Mouse (Mus musculus) heart, postnatal 36 days (tissue): Measurements from ENCODE around the gene Ogn. TPM values are rescaled to one million over a fixed set of nuclear protein-coding genes. Genes with fewer than 3 reads are reported as not detected.
A peak's percentile ranks its signal among the peaks of the same experiment; 100 is the strongest.
"Not testable (repeated sequence)": the region's sequence is repeated elsewhere in the genome, so short reads cannot be mapped to it uniquely, and the experiment has no call there.

Experiments used
- DNase-seq, 2 experiments: peaks; one replicate each; pipeline ENCODE4 v3.0.0; 2021 to 2022
- intact Hi-C: fragments of 180-260 bp; cut with DNase I; formaldehyde crosslinking; loops from one replicate; pipeline ENCODE4 v1.15.1; 2025
- total RNA-seq, 2 experiments: library from RNA; stranded (reverse); gene quantifications; 2 replicates each; pipeline ENCODE4 v1.2.3; 2021

Ogn gene
- total RNA-seq: 10 to 100 TPM; 78.1 to 94.6 TPM

- intact Hi-C loops: no loop called here
- peak; percentile 18 to 50 for DNase-seq
Measured at GRCm38 (mm10) chr13:49607714-49608113, at the start of gene Ogn. TSS of gene Ogn (plus strand) at chr13:49608046.

DNA sequence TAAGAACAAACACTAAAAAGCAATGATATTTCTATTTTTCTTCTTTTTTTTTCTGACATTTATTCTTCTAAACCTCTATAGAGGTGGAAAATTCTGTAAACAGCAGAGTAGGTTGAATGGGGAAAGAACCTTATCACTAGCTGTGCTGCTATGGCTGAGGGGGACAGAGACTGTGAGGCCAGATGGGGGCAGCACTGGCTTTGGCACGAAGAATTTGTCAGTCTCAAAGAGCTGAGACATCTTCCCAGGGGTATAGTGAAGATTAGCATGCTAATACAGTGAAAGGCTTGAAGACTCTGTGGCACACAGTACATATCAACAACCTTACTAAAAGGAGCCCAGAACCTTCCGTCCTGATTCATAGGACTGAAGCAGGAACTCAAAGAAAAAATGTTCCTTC is 48.7 kb upstream of the Ogn start:
- DNase-seq: peak; percentile 47 to 50
- intact Hi-C loops: loop anchor here (5.0 kb wide), 1 partner anchor 107 kb away; no protein-coding TSS in a partner anchor

GRCm38 (mm10) chr13:49560886-49561285 is 47.0 kb upstream of the Ogn start:
- no peak for DNase-seq
- intact Hi-C loops: loop anchor here (2.0 kb wide), 1 partner anchor 84 kb away; no protein-coding TSS in a partner anchor

GRCm38 (mm10) chr13:49564347-49564746 is 43.5 kb upstream of the Ogn start:
- DNase-seq: no peak
- intact Hi-C loops: no loop called here

DNA sequence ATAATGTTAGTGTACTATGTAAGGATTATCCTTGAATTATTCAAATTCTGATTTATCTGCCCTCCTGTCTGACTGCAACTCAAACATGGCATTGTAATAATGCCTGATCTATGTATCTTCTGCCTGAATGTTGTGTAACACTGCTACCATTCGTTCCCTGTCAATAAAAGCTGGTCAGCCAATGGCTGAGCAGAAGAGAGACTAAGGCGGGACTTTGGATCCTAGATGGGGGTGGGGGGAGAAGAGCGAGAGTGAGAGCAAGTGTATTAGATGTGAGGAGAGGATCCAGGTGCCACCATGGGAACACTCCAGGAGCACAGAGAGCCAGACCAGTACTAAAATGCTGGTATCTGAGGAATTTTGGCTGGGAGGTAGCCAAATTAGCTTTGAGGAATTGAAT is 37.5 kb upstream of the Ogn start:
- no peak for DNase-seq
- intact Hi-C loops: no loop called here

GRCm38 (mm10) chr13:49571418-49571817 is 36.4 kb upstream of the Ogn start:
- DNase-seq: no peak
- intact Hi-C loops: no loop called here

GRCm38 (mm10) chr13:49581541-49582530 is 26.0 kb upstream of the Ogn start, which contains the start of gene Omd:
TSS of gene Omd (plus strand) at chr13:49582462.
- no peak for DNase-seq
- intact Hi-C loops: loop anchor here (5.0 kb wide), 1 partner anchor 60 kb away; no protein-coding TSS in a partner anchor

DNA sequence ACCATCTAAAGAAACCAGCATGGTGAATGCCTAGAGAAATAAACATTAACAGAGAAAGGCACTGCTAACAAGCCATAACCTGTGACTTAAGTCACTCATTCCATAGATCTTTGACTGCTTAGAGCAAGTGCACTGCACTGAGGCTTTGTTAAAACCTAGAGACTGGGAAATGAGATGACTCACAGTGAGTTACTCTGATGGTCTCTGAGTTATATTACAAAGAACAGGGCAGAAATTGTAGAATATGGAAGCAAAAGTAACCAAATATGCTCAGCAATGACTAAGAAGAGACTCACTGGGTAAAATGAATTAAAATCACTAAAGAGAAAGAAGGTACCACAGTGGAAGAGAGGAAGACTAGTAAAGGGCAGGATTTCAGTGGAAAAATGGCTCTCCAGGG is 24.0 kb upstream of the Ogn start:
- DNase-seq: no peak
- intact Hi-C loops: loop anchor here (5.0 kb wide), 1 partner anchor 58 kb away; no protein-coding TSS in a partner anchor

- intact Hi-C loops: loop anchor here (5.0 kb wide), 1 partner anchor 58 kb away; no protein-coding TSS in a partner anchor
- DNase-seq: peak in 1 of 2 experiments; percentile 27
Measured at GRCm38 (mm10) chr13:49584307-49585005, 23.4 kb upstream of the Ogn start.

- DNase-seq: no peak
- intact Hi-C loops: no loop called here
Measured at GRCm38 (mm10) chr13:49586062-49586461, 21.8 kb upstream of the Ogn start.

GRCm38 (mm10) chr13:49602541-49602940 is 5.3 kb upstream of the Ogn start:
- intact Hi-C loops, DNase-seq: not testable (repeated sequence)

DNA sequence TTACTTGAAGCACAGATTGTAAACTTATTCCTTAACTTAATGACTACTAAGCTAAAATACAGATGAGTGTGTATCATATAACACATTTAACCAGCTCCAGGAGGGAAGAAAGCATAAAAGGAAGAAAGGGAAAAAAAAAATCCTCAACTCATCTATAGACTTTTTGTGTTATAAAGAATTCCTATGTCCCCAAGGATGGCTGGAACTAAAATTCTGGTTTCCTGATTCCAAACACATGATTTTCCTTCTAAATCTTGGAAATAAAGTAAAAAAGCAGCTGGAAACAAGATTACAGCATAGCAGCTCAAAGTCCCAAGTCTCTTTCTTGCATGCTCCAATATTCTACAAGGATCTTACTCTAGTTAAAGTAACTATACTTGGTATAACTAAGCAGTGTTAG is 4.2 kb upstream of the Ogn start:
- DNase-seq: no peak
- intact Hi-C loops: no loop called here

- intact Hi-C loops: no loop called here
- peak in 1 of 2 experiments; percentile 31 for DNase-seq
Measured at GRCm38 (mm10) chr13:49608589-49609322, 910 bp downstream of the Ogn start.

GRCm38 (mm10) chr13:49617021-49617420 is 9.2 kb downstream of the Ogn start:
- intact Hi-C loops: no loop called here
- no peak for DNase-seq

GRCm38 (mm10) chr13:49618365-49618764 is 10.5 kb downstream of the Ogn start:
- intact Hi-C loops: no loop called here
- no peak for DNase-seq

DNA sequence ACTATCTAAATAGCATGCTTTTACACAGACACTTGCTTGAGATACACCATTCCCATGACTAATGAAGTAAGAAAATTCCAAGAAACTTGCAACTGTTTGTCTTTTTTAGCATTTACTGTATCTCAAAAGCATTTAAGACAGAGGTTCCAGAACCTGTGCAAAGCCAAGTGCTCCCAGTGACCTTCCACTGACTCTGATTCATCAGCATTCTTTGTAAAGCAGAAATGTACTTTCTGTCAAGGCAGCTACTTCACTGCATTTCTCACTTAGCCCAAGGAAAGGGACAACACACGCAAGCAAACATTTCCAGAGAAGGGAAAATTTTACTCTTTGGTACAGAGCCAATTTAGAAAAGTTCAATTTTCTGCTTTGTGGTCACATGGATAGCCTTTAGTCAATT is 15.4 kb downstream of the Ogn start:
- no peak for DNase-seq
- intact Hi-C loops: no loop called here

DNA sequence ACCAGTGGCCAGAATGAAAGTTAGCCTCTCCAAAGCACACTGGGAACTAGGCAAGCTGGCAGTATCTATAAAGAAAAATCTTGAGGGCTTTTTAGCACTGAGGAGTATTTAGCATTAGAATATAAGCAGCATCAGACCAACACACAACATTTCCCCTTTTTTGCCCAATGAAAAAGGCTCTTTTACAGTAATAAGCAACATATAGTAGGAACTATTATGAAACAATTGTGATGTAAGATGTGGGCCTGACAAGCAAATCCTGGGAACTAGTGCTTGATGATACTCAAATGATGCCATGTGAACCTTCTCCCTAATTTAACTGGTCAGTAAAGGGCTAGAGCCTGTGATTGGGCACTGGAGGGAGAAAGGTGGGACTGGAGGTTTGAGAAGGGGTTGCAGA is 20.3 kb downstream of the Ogn start:
- no peak for DNase-seq
- intact Hi-C loops: no loop called here

GRCm38 (mm10) chr13:49629076-49629475 is 21.2 kb downstream of the Ogn start:
- no peak for DNase-seq
- intact Hi-C loops: no loop called here

DNA sequence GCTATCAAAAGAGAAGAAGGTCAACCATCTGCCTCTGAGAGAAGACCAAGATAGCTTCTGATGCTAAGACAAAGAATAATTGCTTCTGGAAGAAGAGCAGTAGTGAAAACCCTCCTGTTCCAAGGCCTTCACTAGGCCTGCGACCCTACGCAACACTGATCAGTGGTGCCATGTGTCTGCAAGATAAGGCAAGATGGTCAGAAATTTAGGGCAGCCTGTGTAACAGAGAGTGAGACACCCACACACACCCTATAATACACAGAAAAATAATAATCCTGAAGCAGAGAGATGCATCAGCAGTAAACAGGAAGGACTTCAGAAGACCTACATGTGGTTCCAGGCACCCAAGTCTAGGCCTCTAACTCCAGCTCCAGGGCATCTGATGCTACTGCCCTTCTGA is 32.1 kb downstream of the Ogn start:
- DNase-seq: no peak
- intact Hi-C loops: loop anchor here (5.0 kb wide), 1 partner anchor 58 kb away; the partner anchor contains the start of gene Omd

- DNase-seq: no peak
- intact Hi-C loops: loop anchor here (5.0 kb wide), 1 partner anchor 60 kb away; the partner anchor contains the start of gene Omd
Measured at GRCm38 (mm10) chr13:49642650-49643049, 34.8 kb downstream of the Ogn start.
